Mouse (Mus musculus): ENCODE data around the gene Cux2. TPM values are rescaled to one million over a fixed set of nuclear protein-coding genes. Genes with fewer than 3 reads are reported as not detected.

Gene Cux2
- polyA plus RNA-seq, 1 experiment from 2014 or later: 9.9 TPM

GRCm38 (mm10) chr5:121928362-121929000 lies 121.4 kb downstream of the Cux2 start:
- peaks cover 33% of the 10 kb centered on the region for H3K27me3 ChIP-seq
- peaks cover 23% of the 10 kb centered on the region for H3K4me1 ChIP-seq
- no peaks in the 10 kb centered on the region for H3K9me3 ChIP-seq (replicated peaks)
- 0 out of 2 replicates have a peak overlapping the region, but pooled peaks have one; percentile 41 for H3K27ac ChIP-seq
- peak; percentile 57; the same call in 1 of the 2 replicates for ATAC-seq (replicated peaks; ENCODE audit: low FRiP score)
- WGBS: 39% methylated on average over 17 of the region's 17 CpGs
- no peaks in the 10 kb centered on the region for H3K36me3 ChIP-seq
- no peak overlapping the region for H3K9ac ChIP-seq
- no peak overlapping the region for H3K4me3 ChIP-seq (replicated peaks)
- H3K4me2 ChIP-seq: no peak overlapping the region

GRCm38 (mm10) chr5:121926543-121926814 lies 123.4 kb downstream of the Cux2 start:
- Histone ChIP-seq H3K27me3 (peaks cover 35% of the 10 kb centered on the region), H3K9me3 (replicated peaks) (no peaks in the 10 kb centered on the region), H3K27ac (no peak overlapping the region), H3K9ac (no peak overlapping the region), H3K36me3 (no peaks in the 10 kb centered on the region), H3K4me2 (no peak overlapping the region), H3K4me1 (peaks cover 19% of the 10 kb centered on the region), H3K4me3 (replicated peaks) (no peak overlapping the region)
- 34% methylated on average over 2 of the region's 2 CpGs for WGBS
- ATAC-seq (replicated peaks; ENCODE audit: low FRiP score): no peak

- Histone ChIP-seq H3K4me3 (replicated peaks) (no peak overlapping the region), H3K9me3 (replicated peaks) (no peaks in the 10 kb centered on the region), H3K27me3 (peaks cover 35% of the 10 kb centered on the region), H3K27ac (no peak overlapping the region), H3K4me2 (no peak overlapping the region), H3K9ac (no peak overlapping the region), H3K4me1 (peaks cover 19% of the 10 kb centered on the region), H3K36me3 (no peaks in the 10 kb centered on the region)
- ATAC-seq (replicated peaks; ENCODE audit: low FRiP score): no peak
- WGBS: 44% methylated on average over 28 of the region's 28 CpGs
These were observed 124.0 kb downstream of the Cux2 start for GRCm38 (mm10) chr5:121925751-121926542.

- Histone ChIP-seq H3K27me3 (peaks cover 35% of the 10 kb centered on the region), H3K9ac (no peak overlapping the region), H3K4me2 (no peak overlapping the region), H3K9me3 (replicated peaks) (no peaks in the 10 kb centered on the region), H3K4me3 (replicated peaks) (no peak overlapping the region), H3K36me3 (no peaks in the 10 kb centered on the region), H3K27ac (no peak overlapping the region), H3K4me1 (peaks cover 16% of the 10 kb centered on the region)
- no peak for ATAC-seq (replicated peaks; ENCODE audit: low FRiP score)
- WGBS: 29% methylated on average over 23 of the region's 23 CpGs
These were observed 124.6 kb downstream of the Cux2 start for GRCm38 (mm10) chr5:121925291-121925690.

- Histone ChIP-seq H3K4me3 (replicated peaks) (no peak overlapping the region), H3K4me1 (peaks cover 16% of the 10 kb centered on the region), H3K36me3 (no peaks in the 10 kb centered on the region), H3K27me3 (peaks cover 35% of the 10 kb centered on the region), H3K4me2 (no peak overlapping the region), H3K9ac (no peak overlapping the region), H3K9me3 (replicated peaks) (no peaks in the 10 kb centered on the region), H3K27ac (no peak overlapping the region)
- ATAC-seq (replicated peaks; ENCODE audit: low FRiP score): no peak
- WGBS: 26% methylated on average over 9 of the region's 9 CpGs
These were observed 125.5 kb downstream of the Cux2 start for GRCm38 (mm10) chr5:121924423-121924822.

- H3K36me3 ChIP-seq: no peaks in the 10 kb centered on the region
- H3K9ac ChIP-seq: no peak overlapping the region
- no peak overlapping the region for H3K4me2 ChIP-seq
- no peak overlapping the region for H3K27ac ChIP-seq
- H3K4me3 ChIP-seq (replicated peaks): no peak overlapping the region
- ATAC-seq (replicated peaks; ENCODE audit: low FRiP score): no peak
- H3K9me3 ChIP-seq (replicated peaks): no peaks in the 10 kb centered on the region
- WGBS: 72% methylated on average over 17 of the region's 17 CpGs
- H3K4me1 ChIP-seq: peaks cover 14% of the 10 kb centered on the region
- peaks cover 35% of the 10 kb centered on the region for H3K27me3 ChIP-seq
These were observed 126.7 kb downstream of the Cux2 start for GRCm38 (mm10) chr5:121922942-121923826.

GRCm38 (mm10) chr5:121919216-121919615 lies 130.7 kb downstream of the Cux2 start:
- H3K4me2 ChIP-seq: no peak overlapping the region
- 88% methylated on average over 7 of the region's 7 CpGs for WGBS
- 0 out of 2 replicates have a peak, but pooled peaks cover 7% of the 10 kb centered on the region for H3K27me3 ChIP-seq
- ATAC-seq (replicated peaks; ENCODE audit: low FRiP score): no peak
- no peak overlapping the region for H3K4me3 ChIP-seq (replicated peaks)
- H3K9me3 ChIP-seq (replicated peaks): no peaks in the 10 kb centered on the region
- H3K9ac ChIP-seq: no peak overlapping the region
- H3K27ac ChIP-seq: no peak overlapping the region
- peaks cover 7% of the 10 kb centered on the region for H3K4me1 ChIP-seq
- H3K36me3 ChIP-seq: no peaks in the 10 kb centered on the region

- Histone ChIP-seq H3K4me2 (no peak overlapping the region), H3K4me3 (replicated peaks) (no peak overlapping the region), H3K4me1 (peaks cover 16% of the 10 kb centered on the region), H3K9ac (no peak overlapping the region), H3K36me3 (no peaks in the 10 kb centered on the region), H3K27me3 (no peaks in the 10 kb centered on the region), H3K27ac (no peak overlapping the region), H3K9me3 (replicated peaks) (no peaks in the 10 kb centered on the region)
- ATAC-seq (replicated peaks; ENCODE audit: low FRiP score): no peak
- 79% methylated on average over 4 of the region's 4 CpGs for WGBS
These were observed 133.1 kb downstream of the Cux2 start for GRCm38 (mm10) chr5:121916813-121917212.

GRCm38 (mm10) chr5:121913999-121914398 lies 135.9 kb downstream of the Cux2 start:
- Histone ChIP-seq H3K27me3 (no peaks in the 10 kb centered on the region), H3K9me3 (replicated peaks) (no peaks in the 10 kb centered on the region), H3K4me2 (no peak overlapping the region), H3K9ac (no peak overlapping the region), H3K36me3 (no peaks in the 10 kb centered on the region), H3K27ac (peak overlapping the region; percentile 78), H3K4me1 (peaks cover 19% of the 10 kb centered on the region), H3K4me3 (replicated peaks) (no peak overlapping the region)
- WGBS: 35% methylated on average over 23 of the region's 23 CpGs
- ATAC-seq (replicated peaks; ENCODE audit: low FRiP score): peak; percentile 73

- H3K27me3 ChIP-seq: no peaks in the 10 kb centered on the region
- no peak overlapping the region for H3K27ac ChIP-seq
- H3K4me1 ChIP-seq: peaks cover 15% of the 10 kb centered on the region
- no peaks in the 10 kb centered on the region for H3K9me3 ChIP-seq (replicated peaks)
- ATAC-seq (replicated peaks; ENCODE audit: low FRiP score): no peak
- no peak overlapping the region for H3K4me2 ChIP-seq
- no peak overlapping the region for H3K4me3 ChIP-seq (replicated peaks)
- 74% methylated on average over 21 of the region's 21 CpGs for WGBS
- H3K36me3 ChIP-seq: no peaks in the 10 kb centered on the region
- 0 out of 2 replicates have a peak overlapping the region, but pooled peaks have one; percentile 14 for H3K9ac ChIP-seq
These were observed 140.5 kb downstream of the Cux2 start for GRCm38 (mm10) chr5:121909226-121909985.

GRCm38 (mm10) chr5:121905671-121906070 lies 144.2 kb downstream of the Cux2 start:
- no peak overlapping the region for H3K4me2 ChIP-seq
- no peaks in the 10 kb centered on the region for H3K9me3 ChIP-seq (replicated peaks)
- ATAC-seq (replicated peaks; ENCODE audit: low FRiP score): no peak
- H3K27me3 ChIP-seq: no peaks in the 10 kb centered on the region
- 80% methylated on average over 17 of the region's 17 CpGs for WGBS
- no peak overlapping the region for H3K4me3 ChIP-seq (replicated peaks)
- peaks cover 3% of the 10 kb centered on the region; the same call in 1 of the 2 replicates for H3K4me1 ChIP-seq
- no peak overlapping the region for H3K9ac ChIP-seq
- no peak overlapping the region for H3K27ac ChIP-seq
- no peaks in the 10 kb centered on the region for H3K36me3 ChIP-seq

Measured in kidney, embryonic 15.5 days (tissue).